Mouse (Mus musculus) thymus, postnatal 14 days (tissue): Measurements from ENCODE around the gene Erich6b.

Experiments
- DNase-seq: peaks from one replicate; pipeline ENCODE4 v3.0.0; 2021

Erich6b gene

GRCm38 (mm10) chr14:75708986-75709385, 66.9 kb downstream of the Erich6b start:
- DNase-seq: no peak

GRCm38 (mm10) chr14:75711731-75712130, 69.7 kb downstream of the Erich6b start:
- no peak for DNase-seq

GRCm38 (mm10) chr14:75712687-75713086, 70.6 kb downstream of the Erich6b start:
- DNase-seq: no peak

- no peak for DNase-seq
Measured at GRCm38 (mm10) chr14:75713661-75714060, 71.6 kb downstream of the Erich6b start.

GRCm38 (mm10) chr14:75716410-75716809, 74.4 kb downstream of the Erich6b start:
- no peak for DNase-seq
